Mouse (Mus musculus) left cerebral cortex, adult 8-10 months (tissue): ENCODE measurements at regions not wholly inside any gene's neighbourhood (a gene's known extent, or its start where the extent isn't known, plus 50 kb on each side); places are given as distances from the start of the nearest gene placed in this dataset.

Experiments used
- DNase-seq, 2 experiments: peaks; one replicate each; pipeline ENCODE4 v3.0.0; 2022; ENCODE audit warnings: low spot score in 2 of 2

- DNase-seq = no peak
Observed at GRCm38 (mm10) chr8:79587258-79587657, 52.2 kb upstream of the Otud4 start.

- DNase-seq = peak in 1 of 2 experiments; percentile 12
Observed at GRCm38 (mm10) chr8:79584966-79585365, 54.5 kb upstream of the Otud4 start.

GRCm38 (mm10) chr8:79583326-79583725 lies 56.1 kb upstream of the Otud4 start:
- DNase-seq = no peak

GRCm38 (mm10) chr8:79582195-79582594 lies 57.2 kb upstream of the Otud4 start:
- no peak for DNase-seq

- DNase-seq = no peak
Observed at GRCm38 (mm10) chr8:79576086-79576485, 63.3 kb upstream of the Otud4 start.

- DNase-seq = no peak
Observed at GRCm38 (mm10) chr8:79575175-79575734, 64.2 kb upstream of the Otud4 start.

- no peak for DNase-seq
Observed at GRCm38 (mm10) chr8:79573491-79573890, 65.9 kb upstream of the Otud4 start.

- no peak for DNase-seq
Observed at GRCm38 (mm10) chr8:79572526-79572925, 66.9 kb upstream of the Otud4 start.

GRCm38 (mm10) chr8:79563101-79563500 lies 76.3 kb upstream of the Otud4 start:
- DNase-seq = no peak

GRCm38 (mm10) chr8:79562669-79563068 lies 76.7 kb upstream of the Otud4 start:
- no peak for DNase-seq

GRCm38 (mm10) chr8:79562071-79562581 lies 77.3 kb upstream of the Otud4 start:
- peak; percentile 17 to 18 for DNase-seq

GRCm38 (mm10) chr8:79561269-79562063 lies 78.0 kb upstream of the Otud4 start:
- DNase-seq = no peak

GRCm38 (mm10) chr8:79559516-79559915 lies 79.9 kb upstream of the Otud4 start:
- DNase-seq = peak in 1 of 2 experiments; percentile 39

GRCm38 (mm10) chr8:79554311-79554710 lies 85.1 kb upstream of the Otud4 start:
- DNase-seq = no peak

- DNase-seq = no peak
Observed at GRCm38 (mm10) chr8:79550151-79550550, 89.3 kb upstream of the Otud4 start.

GRCm38 (mm10) chr8:79548156-79548555 lies 91.3 kb upstream of the Otud4 start:
- no peak for DNase-seq

- no peak for DNase-seq
Observed at GRCm38 (mm10) chr8:79545866-79546373, 93.5 kb upstream of the Otud4 start.

- DNase-seq = no peak
Observed at GRCm38 (mm10) chr8:79542461-79542860, 97.0 kb upstream of the Otud4 start.

- no peak for DNase-seq
Observed at GRCm38 (mm10) chr8:79540053-79540452, 99.4 kb upstream of the Otud4 start.

GRCm38 (mm10) chr8:79534271-79534889 lies 105.0 kb upstream of the Otud4 start:
- peak; percentile 3 to 19 for DNase-seq

- no peak for DNase-seq
Observed at GRCm38 (mm10) chr8:79529556-79529955, 109.9 kb upstream of the Otud4 start.

GRCm38 (mm10) chr8:79522040-79522439 lies 117.4 kb upstream of the Otud4 start:
- no peak for DNase-seq
